Mouse (Mus musculus) kidney, postnatal 0 days (tissue): ENCODE data around the gene Hoxd10. TPM values are rescaled to one million over a fixed set of nuclear protein-coding genes. Genes with fewer than 3 reads are reported as not detected.

Experiments used
- ATAC-seq: fragments of 200-750 bp; cut with Nextera tagmentation; replicated peaks from 2 replicates; pipeline ENCODE4 v1.8.0; 2017; ENCODE audit warnings: low read depth, moderate number of reproducible peaks, moderate TSS enrichment, moderate library complexity; ENCODE audit not compliant: low FRiP score
- DNase-seq: peaks from one replicate; pipeline ENCODE4 v3.0.0-alpha.2; 2016; ENCODE audit warnings: low spot score
- H3K27ac ChIP-seq: fragments of 300-500 bp; sonication (generic); 2 replicates; pipeline ENCODE4 v1.5.1; 2014; ENCODE audit warnings: mild to moderate bottlenecking
- H3K27me3 ChIP-seq: fragments of 300-500 bp; sonication (generic); 2 replicates; pipeline ENCODE4 v1.6.1; 2014; ENCODE audit warnings: low read length, mixed read lengths; ENCODE audit not compliant: insufficient read depth
- H3K36me3 ChIP-seq: fragments of 300-500 bp; sonication (generic); 2 replicates; pipeline ENCODE4 v1.6.1; 2014; ENCODE audit warnings: low read length, mixed read lengths; ENCODE audit not compliant: insufficient read depth
- H3K4me1 ChIP-seq: fragments of 300-500 bp; sonication (generic); replicated peaks from 2 replicates; pipeline ENCODE4 v1.6.1; 2014; ENCODE audit warnings: antibody characterized with exemption, low read length, mixed read lengths; ENCODE audit not compliant: insufficient read depth
- H3K4me2 ChIP-seq: fragments of 300-500 bp; sonication (generic); 2 replicates; pipeline ENCODE4 v1.6.1; 2014; ENCODE audit warnings: mild to moderate bottlenecking, low read length, moderate library complexity, mixed read lengths
- H3K4me3 ChIP-seq: fragments of 300-500 bp; sonication (generic); replicated peaks from 2 replicates; pipeline ENCODE4 v1.5.1; 2014; ENCODE audit warnings: low read depth, low read length
- H3K9ac ChIP-seq: fragments of 300-500 bp; sonication (generic); 2 replicates; pipeline ENCODE4 v1.6.1; 2014; ENCODE audit warnings: low read depth, low read length
- H3K9me3 ChIP-seq: fragments of 300-500 bp; sonication (generic); replicated peaks from 2 replicates; pipeline ENCODE4 v1.6.1; 2016; ENCODE audit warnings: low read length, inconsistent platforms, mixed read lengths
- CTCF ChIP-seq: IDR thresholded peaks from 2 replicates; pipeline ENCODE4 v1.5.1; 2016; ENCODE audit warnings: antibody characterized with exemption, low read depth, mild to moderate bottlenecking, moderate library complexity
- WGBS: fragments of 180-500 bp; shearing (Covaris S2); extraction: QIAGEN DNeasy Blood & Tissue Kit; methylation state at CpG from one replicate; pipeline ENCODE4 v1.1.7; 2014; 5-methylcytosine and 5-hydroxymethylcytosine counted together
- polyA plus RNA-seq: library from polyadenylated mRNA; unstranded; fragments of >200 nt; fragmentation: Nextera tagmentation; extraction: Ambion mirVana; gene quantifications from 2 replicates; pipeline ENCODE4 v1.2.1, GENCODE M21; 2015

The Hoxd10 gene
- polyA plus RNA-seq, 1 experiment from 2014 or later, result 44.6 TPM

- Histone ChIP-seq H3K4me1 (peaks cover 44% of the 10 kb centered on the region), H3K27me3 (no peaks in the 10 kb centered on the region), H3K4me2 (peak overlapping the region; percentile 68), H3K4me3 (peak overlapping the region; percentile 33; the same call in 1 of the 2 replicates), H3K27ac (0 out of 2 replicates have a peak overlapping the region, but pooled peaks have one; percentile 37), H3K9ac (peak overlapping the region; percentile 58; the same call in 1 of the 2 replicates), H3K9me3 (no peaks in the 10 kb centered on the region), H3K36me3 (no peaks in the 10 kb centered on the region)
- TF ChIP-seq CTCF, result no peak
- DNase-seq (no peak), ATAC-seq (no peak)
- 31% methylated on average over 6 of the region's 6 CpGs for WGBS
Measured at GRCm38 (mm10) chr2:74733765-74734164, 42.0 kb downstream of the Hoxd10 start.

DNA sequence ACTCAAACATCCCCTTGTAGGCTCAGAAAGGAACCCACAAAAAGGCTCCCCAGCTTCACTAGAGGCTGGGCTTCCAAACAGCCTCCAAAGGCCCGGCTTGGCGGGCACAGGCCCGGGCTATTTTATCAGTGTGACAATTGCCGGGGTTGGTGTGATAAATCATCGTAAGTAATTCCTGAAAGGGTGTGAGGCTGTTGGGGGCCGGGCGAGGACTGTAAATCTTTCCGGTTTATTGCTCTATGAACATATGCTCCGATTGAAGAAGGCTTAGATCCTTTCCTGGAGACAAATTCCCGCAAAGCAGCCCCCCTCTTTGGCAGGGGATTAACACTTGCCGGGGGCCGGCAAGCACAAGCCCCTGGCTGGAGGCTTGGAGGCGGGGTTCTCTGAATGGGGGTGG lies 42.7 kb downstream of the Hoxd10 start:
- H3K9ac ChIP-seq, result 0 out of 2 replicates have a peak overlapping the region, but pooled peaks have one; percentile 46
- no peak for TF ChIP-seq CTCF
- H3K4me1 ChIP-seq, result peaks cover 51% of the 10 kb centered on the region
- DNase-seq, result peak; percentile 74
- H3K4me2 ChIP-seq, result peak overlapping the region; percentile 86
- peak overlapping the region; percentile 51; the same call in 1 of the 2 replicates for H3K27ac ChIP-seq
- no peaks in the 10 kb centered on the region for H3K27me3 ChIP-seq
- H3K9me3 ChIP-seq, result no peaks in the 10 kb centered on the region
- ATAC-seq, result no peak
- no peak overlapping the region for H3K4me3 ChIP-seq
- 24% methylated on average over 13 of the region's 13 CpGs for WGBS
- H3K36me3 ChIP-seq, result no peaks in the 10 kb centered on the region

- DNase-seq (no peak), ATAC-seq (no peak)
- Histone ChIP-seq H3K27ac (peak overlapping the region; percentile 51; the same call in 1 of the 2 replicates), H3K36me3 (no peaks in the 10 kb centered on the region), H3K9me3 (no peaks in the 10 kb centered on the region), H3K27me3 (no peaks in the 10 kb centered on the region), H3K4me2 (peak overlapping the region; percentile 86), H3K4me1 (peaks cover 56% of the 10 kb centered on the region), H3K9ac (peak overlapping the region; percentile 49; the same call in 1 of the 2 replicates), H3K4me3 (0 out of 2 replicates have a peak overlapping the region, but pooled peaks have one; percentile 1)
- TF ChIP-seq CTCF, result no peak
- 41% methylated on average over 27 of the region's 27 CpGs for WGBS
Measured at GRCm38 (mm10) chr2:74734996-74735811, 43.5 kb downstream of the Hoxd10 start.

GRCm38 (mm10) chr2:74735851-74736687 lies 44.3 kb downstream of the Hoxd10 start:
- H3K4me3 ChIP-seq, result peak overlapping the region; percentile 1; the same call in 1 of the 2 replicates
- ATAC-seq, result no peak
- no peaks in the 10 kb centered on the region for H3K27me3 ChIP-seq
- peaks cover 61% of the 10 kb centered on the region for H3K4me1 ChIP-seq
- 21% methylated on average over 42 of the region's 42 CpGs for WGBS
- TF ChIP-seq CTCF, result no peak
- no peak for DNase-seq
- H3K27ac ChIP-seq, result peak overlapping the region; percentile 51; the same call in 1 of the 2 replicates
- H3K4me2 ChIP-seq, result peak overlapping the region; percentile 86
- peak overlapping the region; percentile 49 for H3K9ac ChIP-seq
- H3K36me3 ChIP-seq, result no peaks in the 10 kb centered on the region
- H3K9me3 ChIP-seq, result no peaks in the 10 kb centered on the region

- no peaks in the 10 kb centered on the region for H3K36me3 ChIP-seq
- H3K4me3 ChIP-seq, result peak overlapping the region; percentile 1; the same call in 1 of the 2 replicates
- H3K9ac ChIP-seq, result peak overlapping the region; percentile 49; the same call in 1 of the 2 replicates
- DNase-seq (no peak), ATAC-seq (no peak)
- 50% methylated on average over 15 of the region's 15 CpGs for WGBS
- H3K4me1 ChIP-seq, result peaks cover 59% of the 10 kb centered on the region
- H3K27ac ChIP-seq, result peak overlapping the region; percentile 51; the same call in 1 of the 2 replicates
- peak overlapping the region; percentile 86 for H3K4me2 ChIP-seq
- no peaks in the 10 kb centered on the region for H3K9me3 ChIP-seq
- no peak for TF ChIP-seq CTCF
- H3K27me3 ChIP-seq, result no peaks in the 10 kb centered on the region
Measured at GRCm38 (mm10) chr2:74736688-74737577, 45.2 kb downstream of the Hoxd10 start.
